Mouse (Mus musculus): ENCODE results near the gene Hp. TPM values are rescaled to one million over a fixed set of nuclear protein-coding genes. Genes with fewer than 3 reads are reported as not detected.

The Hp gene
- total and polyA plus RNA-seq, 2 experiments from 2014 or later, result 0.44 to 1.5 TPM

GRCm38 (mm10) chr8:109586972-109587504 lies 8.1 kb upstream of the Hp start:
- Histone ChIP-seq H3K4me2 (ENCODE audit: low read depth) (no peak overlapping the region), H3K4me1 (ENCODE audit: insufficient read depth) (no peaks in the 10 kb centered on the region), H3K9ac (no peak overlapping the region), H3K36me3 (ENCODE audit: insufficient read depth) (peaks cover 6% of the 10 kb centered on the region; the same call in 1 of the 2 replicates), H3K27ac (ENCODE audit: low read depth, low read length) (no peak overlapping the region), H3K4me3 (ENCODE audit: low read depth, low read length) (no peak overlapping the region), H3K27me3 (ENCODE audit: insufficient read depth, low read length) (no peaks in the 10 kb centered on the region), H3K9me3 (ENCODE audit: low read length) (no peaks in the 10 kb centered on the region)
- DNase-seq (no peak), ATAC-seq (no peak)
- no peak for TF ChIP-seq CTCF (IDR thresholded peaks at IDR 0.05; ENCODE audit: low read depth)
- WGBS, result 66% methylated on average over 7 of the region's 7 CpGs

- Histone ChIP-seq H3K36me3 (ENCODE audit: insufficient read depth) (no peaks in the 10 kb centered on the region), H3K27me3 (ENCODE audit: insufficient read depth, low read length) (no peaks in the 10 kb centered on the region), H3K27ac (ENCODE audit: low read depth, low read length) (no peak overlapping the region), H3K4me2 (ENCODE audit: low read depth) (no peak overlapping the region), H3K9me3 (ENCODE audit: low read length) (no peaks in the 10 kb centered on the region), H3K4me1 (ENCODE audit: insufficient read depth) (no peaks in the 10 kb centered on the region), H3K4me3 (ENCODE audit: low read depth, low read length) (no peak overlapping the region), H3K9ac (no peak overlapping the region)
- ATAC-seq (no peak), DNase-seq (no peak)
- no peak for TF ChIP-seq CTCF (IDR thresholded peaks at IDR 0.05; ENCODE audit: low read depth)
Observed at GRCm38 (mm10) chr8:109585652-109586051, 6.7 kb upstream of the Hp start.

GRCm38 (mm10) chr8:109584830-109585229 lies 5.9 kb upstream of the Hp start:
- WGBS, result 93% methylated on average over 3 of the region's 3 CpGs
- H3K9ac ChIP-seq, result no peak overlapping the region
- H3K4me2 ChIP-seq (ENCODE audit: low read depth), result no peak overlapping the region
- H3K36me3 ChIP-seq (ENCODE audit: insufficient read depth), result no peaks in the 10 kb centered on the region
- no peak for TF ChIP-seq CTCF (IDR thresholded peaks at IDR 0.05; ENCODE audit: low read depth)
- H3K9me3 ChIP-seq (ENCODE audit: low read length), result no peaks in the 10 kb centered on the region
- H3K4me1 ChIP-seq (ENCODE audit: insufficient read depth), result no peaks in the 10 kb centered on the region
- no peaks in the 10 kb centered on the region for H3K27me3 ChIP-seq (ENCODE audit: insufficient read depth, low read length)
- no peak overlapping the region for H3K4me3 ChIP-seq (ENCODE audit: low read depth, low read length)
- DNase-seq, result no peak
- no peak for ATAC-seq
- H3K27ac ChIP-seq (ENCODE audit: low read depth, low read length), result no peak overlapping the region

GRCm38 (mm10) chr8:109584293-109584692 lies 5.3 kb upstream of the Hp start:
- 85% methylated on average over 4 of the region's 4 CpGs for whole genome bisulfite sequencing
- H3K4me2 ChIP-seq (ENCODE audit: low read depth), result no peak overlapping the region
- no peaks in the 10 kb centered on the region for H3K9me3 ChIP-seq (ENCODE audit: low read length)
- DNase-seq (no peak), ATAC-seq (no peak)
- H3K36me3 ChIP-seq (ENCODE audit: insufficient read depth), result no peaks in the 10 kb centered on the region
- no peak overlapping the region for H3K27ac ChIP-seq (ENCODE audit: low read depth, low read length)
- H3K4me1 ChIP-seq (ENCODE audit: insufficient read depth), result no peaks in the 10 kb centered on the region
- no peaks in the 10 kb centered on the region for H3K27me3 ChIP-seq (ENCODE audit: insufficient read depth, low read length)
- no peak overlapping the region for H3K9ac ChIP-seq
- H3K4me3 ChIP-seq (ENCODE audit: low read depth, low read length), result no peak overlapping the region
- TF ChIP-seq CTCF (IDR thresholded peaks at IDR 0.05; ENCODE audit: low read depth), result no peak

GRCm38 (mm10) chr8:109576311-109576710 lies 2.7 kb downstream of the Hp start:
- WGBS, result 82% methylated on average over 4 of the region's 4 CpGs
- Histone ChIP-seq H3K4me3 (ENCODE audit: low read depth, low read length) (no peak overlapping the region), H3K4me1 (ENCODE audit: insufficient read depth) (no peaks in the 10 kb centered on the region), H3K9me3 (ENCODE audit: low read length) (no peaks in the 10 kb centered on the region), H3K9ac (no peak overlapping the region), H3K4me2 (ENCODE audit: low read depth) (no peak overlapping the region), H3K27ac (ENCODE audit: low read depth, low read length) (no peak overlapping the region), H3K27me3 (ENCODE audit: insufficient read depth, low read length) (no peaks in the 10 kb centered on the region), H3K36me3 (ENCODE audit: insufficient read depth) (no peaks in the 10 kb centered on the region)
- DNase-seq (no peak), ATAC-seq (no peak)
- no peak for TF ChIP-seq CTCF (IDR thresholded peaks at IDR 0.05; ENCODE audit: low read depth)

GRCm38 (mm10) chr8:109571139-109571538 lies 7.8 kb downstream of the Hp start:
- Histone ChIP-seq H3K36me3 (ENCODE audit: insufficient read depth) (0 out of 2 replicates have a peak, but pooled peaks cover 4% of the 10 kb centered on the region), H3K27me3 (ENCODE audit: insufficient read depth, low read length) (no peaks in the 10 kb centered on the region), H3K9me3 (ENCODE audit: low read length) (no peaks in the 10 kb centered on the region), H3K4me2 (ENCODE audit: low read depth) (no peak overlapping the region), H3K9ac (no peak overlapping the region), H3K4me3 (ENCODE audit: low read depth, low read length) (no peak overlapping the region), H3K27ac (ENCODE audit: low read depth, low read length) (no peak overlapping the region), H3K4me1 (ENCODE audit: insufficient read depth) (peaks cover 6% of the 10 kb centered on the region)
- no peak for TF ChIP-seq CTCF (IDR thresholded peaks at IDR 0.05; ENCODE audit: low read depth)
- DNase-seq, result no peak
- WGBS, result 90% methylated on average over 12 of the region's 12 CpGs
- ATAC-seq, result no peak

GRCm38 (mm10) chr8:109565498-109566333 lies 13.3 kb downstream of the Hp start, which contains the start of the genes Dhx38 and Txnl4b:
Gene Dhx38, minus strand, starts transcription at chr8:109565861.
Gene Txnl4b, plus strand, starts transcription at chr8:109565892.
- under 1% methylated on average over 52 of the region's 52 CpGs for WGBS
- ATAC-seq, result peak; percentile 100

More at GRCm38 (mm10) chr8:109565498-109566333, 13.3 kb downstream of the Hp start, which contains the start of the genes Dhx38 and Txnl4b:
- TF ChIP-seq CTCF (IDR thresholded peaks at IDR 0.05; ENCODE audit: low read depth), result 0 out of 2 replicates have a peak, but pooled peaks have one; percentile 12
- H3K9ac ChIP-seq, result peak within 1 kb of the TSS; percentile 84
- peak within 1 kb of the TSS; percentile 92 for H3K27ac ChIP-seq (ENCODE audit: low read depth, low read length)
- peaks cover 23% of the 10 kb centered on the region for H3K36me3 ChIP-seq (ENCODE audit: insufficient read depth)
- H3K4me3 ChIP-seq (ENCODE audit: low read depth, low read length), result peak within 1 kb of the TSS; percentile 87
- H3K4me1 ChIP-seq (ENCODE audit: insufficient read depth), result peaks cover 11% of the 10 kb centered on the region
- no peaks in the 10 kb centered on the region for H3K27me3 ChIP-seq (ENCODE audit: insufficient read depth, low read length)
- peak within 1 kb of the TSS; percentile 79 for H3K4me2 ChIP-seq (ENCODE audit: low read depth)
- DNase-seq, result peak; percentile 99
- H3K9me3 ChIP-seq (ENCODE audit: low read length), result no peaks in the 10 kb centered on the region

All from forebrain, postnatal 0 days (tissue).